Comparison of ENCODE assay signal across 47 mouse cellular contexts in genomic region chr7:102618118-102618517, GRCm38 (mm10). TPM values are rescaled to one million over a fixed set of nuclear protein-coding genes. Genes with fewer than 3 reads are reported as not detected.
"Had no signal": no experiment of that assay in that cellular context is flagged by ENCODE, and none has a peak within 500 bp of the region (broad histone marks: within the 10 kb centered on the region; RNA-seq: fewer than 3 reads in every experiment).

Gene Olfr553, minus strand, starts transcription at chr7:102618218.

- H3K9me3 ChIP-seq: limb, embryonic 10.5 days; limb, embryonic 13.5 days; limb, embryonic 15.5 days; liver, embryonic 12.5 days; liver, embryonic 13.5 days; liver, embryonic 15.5 days; lung, embryonic 15.5 days; megakaryocyte, embryonic 14.5 days; midbrain, embryonic 10.5 days; midbrain, embryonic 12.5 days; midbrain, embryonic 13.5 days; midbrain, embryonic 15.5 days; neural tube, embryonic 12.5 days had no signal

- DNase-seq: left cerebral cortex, postnatal 4 days; liver; liver, embryonic 13.5 days; liver, postnatal 0 days; lung, adult 18-20 months; lung, adult 2 months; lung, embryonic 14.5 days; lung, postnatal 10 days; lung, postnatal 14 days; lung, postnatal 36 days; lung, postnatal 4 days; midbrain, embryonic 14.5 days had no signal

- H3K27ac ChIP-seq: limb, embryonic 10.5 days; limb, embryonic 12.5 days; limb, embryonic 13.5 days; limb, embryonic 15.5 days; liver, embryonic 12.5 days; liver, embryonic 13.5 days; liver, embryonic 14.5 days; liver, embryonic 15.5 days; lung, embryonic 15.5 days; macrophage; midbrain, embryonic 10.5 days; midbrain, embryonic 12.5 days; midbrain, embryonic 13.5 days; midbrain, embryonic 15.5 days; neural tube, embryonic 12.5 days had no signal

- H3K27me3 ChIP-seq: limb, embryonic 12.5 days; limb, embryonic 13.5 days; limb, embryonic 15.5 days; liver, embryonic 12.5 days; liver, embryonic 13.5 days; liver, embryonic 15.5 days; lung, embryonic 15.5 days; megakaryocyte, embryonic 14.5 days; midbrain, embryonic 12.5 days; midbrain, embryonic 13.5 days; midbrain, embryonic 15.5 days; neural tube, embryonic 12.5 days had no signal

- H3K36me3 ChIP-seq: limb, embryonic 10.5 days; limb, embryonic 12.5 days; limb, embryonic 13.5 days; limb, embryonic 15.5 days; liver, embryonic 12.5 days; liver, embryonic 13.5 days; liver, embryonic 15.5 days; lung, embryonic 15.5 days; midbrain, embryonic 10.5 days; midbrain, embryonic 12.5 days; midbrain, embryonic 13.5 days; midbrain, embryonic 15.5 days; neural tube, embryonic 12.5 days had no signal

- H3K4me3 ChIP-seq: limb, embryonic 10.5 days; limb, embryonic 12.5 days; limb, embryonic 13.5 days; limb, embryonic 15.5 days; liver, embryonic 12.5 days; liver, embryonic 13.5 days; liver, embryonic 15.5 days; lung, embryonic 15.5 days; megakaryocyte, embryonic 14.5 days; midbrain, embryonic 10.5 days; midbrain, embryonic 12.5 days; midbrain, embryonic 13.5 days; midbrain, embryonic 15.5 days; myocyte; neural tube, embryonic 12.5 days had no signal

- H3K9ac ChIP-seq: limb, embryonic 12.5 days; limb, embryonic 13.5 days; limb, embryonic 15.5 days; liver, embryonic 12.5 days; liver, embryonic 13.5 days; liver, embryonic 14.5 days; liver, embryonic 15.5 days; liver, postnatal 0 days; lung, embryonic 14.5 days; lung, embryonic 15.5 days; midbrain, embryonic 12.5 days; midbrain, embryonic 13.5 days; midbrain, embryonic 15.5 days; neural tube, embryonic 12.5 days had no signal

- H3K4me1 ChIP-seq: limb, embryonic 10.5 days; limb, embryonic 12.5 days; limb, embryonic 13.5 days; limb, embryonic 15.5 days; liver, embryonic 12.5 days; liver, embryonic 13.5 days; liver, embryonic 15.5 days; lung, embryonic 15.5 days; midbrain, embryonic 10.5 days; midbrain, embryonic 12.5 days; midbrain, embryonic 13.5 days; midbrain, embryonic 15.5 days; neural tube, embryonic 12.5 days had no signal

RNA-seq across cellular contexts. Expression of gene Olfr553, which starts in this region (rescaled TPM):
- total RNA-seq: left cerebral cortex, adult 8-10 months; left cerebral cortex, postnatal 10 days; left cerebral cortex, postnatal 14 days; left cerebral cortex, postnatal 36 days; left cerebral cortex, postnatal 4 days; liver, adult 2 months; megakaryocyte progenitor cell, adult 5-6 weeks; megakaryocyte, adult 5-6 weeks; megakaryocyte-erythroid progenitor cell, adult 5-6 weeks; midbrain, postnatal 0 days; monocyte, adult 5-6 weeks had no signal
- polyA plus RNA-seq: limb, embryonic 10.5 days; limb, embryonic 11.5 days; limb, embryonic 12.5 days; limb, embryonic 13.5 days; limb, embryonic 14.5 days; limb, embryonic 15.5 days; liver, adult 2 months; liver, embryonic 11.5 days; liver, embryonic 12.5 days; liver, embryonic 13.5 days; liver, embryonic 14.5 days; liver, embryonic 15.5 days; liver, embryonic 16.5 days; liver, postnatal 0 days; lung, adult 2 months; lung, embryonic 14.5 days; lung, embryonic 15.5 days; lung, embryonic 16.5 days; lung, postnatal 0 days; macrophage; midbrain, embryonic 10.5 days; midbrain, embryonic 11.5 days; midbrain, embryonic 12.5 days; midbrain, embryonic 13.5 days; midbrain, embryonic 14.5 days; midbrain, embryonic 15.5 days; midbrain, embryonic 16.5 days; midbrain, postnatal 0 days; myocyte; neural tube, embryonic 11.5 days; neural tube, embryonic 12.5 days had no signal
